Mouse (Mus musculus): ENCODE measurements around the gene Cdk8. TPM values are rescaled to one million over a fixed set of nuclear protein-coding genes. Genes with fewer than 3 reads are reported as not detected.

Cdk8 gene
- total RNA-seq, 2 experiments from 2014 or later = 21.6 to 26.7 TPM

Other genes with a start within 250 kb of the Cdk8 start
- not detected for gene Cyp3a25, start 221.6 kb upstream of the Cdk8 start, total RNA-seq (2021)
- gene Cyp3a59, start 152.0 kb upstream of the Cdk8 start, total RNA-seq (2021) = not detected
- gene Gm5565, start 70.7 kb upstream of the Cdk8 start, total RNA-seq (2021) = not detected
- gene Gm6309, start 60.5 kb upstream of the Cdk8 start, total RNA-seq (2021) = not detected
- under 1 TPM in 1 of 2 experiments, not detected in 1; 0.45 TPM for gene 1700001J03Rik, start 45.9 kb upstream of the Cdk8 start, total RNA-seq (2021)
- gene Rnf6, start 9.7 kb upstream of the Cdk8 start, total RNA-seq (2021) = 10 to 100 TPM; 40.3 to 44.8 TPM
- gene Wasf3, start 153.8 kb downstream of the Cdk8 start, total RNA-seq (2021) = under 1 TPM; 0.50 to 0.53 TPM